ENCODE assay signal across 8 mouse cellular contexts in genomic region chr11:62538321-62539088, GRCm38 (mm10). TPM values are rescaled to one million over a fixed set of nuclear protein-coding genes. Genes with fewer than 3 reads are reported as not detected.
DNase-seq lines count a peak whose midpoint lies in the region; ATAC-seq and TF ChIP-seq lines count a peak whose summit lies in the region.

No protein-coding gene starts in this region.

- no peak for TF ChIP-seq CTCF in E14TG2a.4 (conservative IDR thresholded peaks at IDR 0.05; ENCODE audit: low read length)
- no peak for TF ChIP-seq CTCF in brain, embryonic 14.5 days (IDR thresholded peaks at IDR 0.05; ENCODE audit: borderline replicate concordance, extremely low read depth, insufficient read depth, insufficient read length)
- TF ChIP-seq CTCF in olfactory bulb, adult 2 months (IDR thresholded peaks at IDR 0.05; ENCODE audit: insufficient read depth, low read depth, low read length), result no peak

- WGBS in forebrain, embryonic 10.5 days, result under 1% methylated on average over 73 of the region's 73 CpGs
- 1% methylated on average over 71 of the region's 73 CpGs for WGBS in heart, embryonic 16.5 days
- WGBS in lung, embryonic 15.5 days, result under 1% methylated on average over 48 of the region's 73 CpGs
- WGBS in olfactory bulb, adult 2 months, result under 1% methylated on average over 70 of the region's 73 CpGs

- H3K4me1 ChIP-seq in E14TG2a.4 (replicated peaks; ENCODE audit: low read depth, low read length), result peaks cover 59% of the 10 kb centered on the region
- H3K4me1 ChIP-seq in forebrain, embryonic 10.5 days, result peaks cover 32% of the 10 kb centered on the region
- H3K4me1 ChIP-seq in heart, embryonic 16.5 days (ENCODE audit: control insufficient read depth, insufficient read depth, low read length), result peaks cover 3% of the 10 kb centered on the region; the same call in 1 of the 2 replicates
- peaks cover 6% of the 10 kb centered on the region for H3K4me1 ChIP-seq in lung, embryonic 15.5 days
- peaks cover 7% of the 10 kb centered on the region for H3K4me1 ChIP-seq in olfactory bulb, adult 2 months (ENCODE audit: control insufficient read depth, insufficient read depth, low read length)

- peak overlapping the region; percentile 89 for H3K9ac ChIP-seq in heart, embryonic 16.5 days (ENCODE audit: low read length)
- peak overlapping the region; percentile 68 for H3K9ac ChIP-seq in lung, embryonic 15.5 days

- peak overlapping the region; percentile 88 for H3K4me3 ChIP-seq in E14TG2a.4 (replicated peaks; ENCODE audit: low read length)
- H3K4me3 ChIP-seq in forebrain, embryonic 10.5 days, result peak overlapping the region; percentile 76
- peak overlapping the region; percentile 80 for H3K4me3 ChIP-seq in heart, embryonic 16.5 days (ENCODE audit: low read length)
- peak overlapping the region; percentile 75 for H3K4me3 ChIP-seq in lung, embryonic 15.5 days
- peak overlapping the region; percentile 74 for H3K4me3 ChIP-seq in olfactory bulb, adult 2 months (ENCODE audit: insufficient read depth, low read depth, low read length)

- H3K27me3 ChIP-seq in E14TG2a.4 (ENCODE audit: insufficient read depth, low read length), result no peaks in the 10 kb centered on the region
- peaks cover 35% of the 10 kb centered on the region for H3K27me3 ChIP-seq in forebrain, embryonic 10.5 days (ENCODE audit: poor library complexity, severe bottlenecking)
- no peaks in the 10 kb centered on the region for H3K27me3 ChIP-seq in heart, embryonic 16.5 days (ENCODE audit: control insufficient read depth, insufficient read depth, low read length)
- H3K27me3 ChIP-seq in lung, embryonic 15.5 days, result peaks cover 21% of the 10 kb centered on the region

- H3K36me3 ChIP-seq in E14TG2a.4 (ENCODE audit: insufficient read depth, low read length), result peaks cover 27% of the 10 kb centered on the region
- H3K36me3 ChIP-seq in forebrain, embryonic 10.5 days (replicated peaks), result peaks cover 25% of the 10 kb centered on the region
- H3K36me3 ChIP-seq in heart, embryonic 16.5 days (ENCODE audit: control insufficient read depth, insufficient read depth), result no peaks in the 10 kb centered on the region
- no peaks in the 10 kb centered on the region for H3K36me3 ChIP-seq in lung, embryonic 15.5 days

- peak; percentile 75 for DNase-seq in brain, embryonic 14.5 days (ENCODE audit: low read depth)
- DNase-seq in forebrain, embryonic 10.5 days (ENCODE audit: extremely low spot score, low spot score), result peak; percentile 69
- DNase-seq in kidney, postnatal 14 days, result peak; percentile 68
- DNase-seq in thymus, postnatal 0 days (ENCODE audit: low spot score), result peak; percentile 33

- H3K9me3 ChIP-seq in E14TG2a.4 (ENCODE audit: low read length), result no peaks in the 10 kb centered on the region
- H3K9me3 ChIP-seq in forebrain, embryonic 10.5 days, result no peaks in the 10 kb centered on the region
- H3K9me3 ChIP-seq in heart, embryonic 16.5 days (replicated peaks; ENCODE audit: control insufficient read depth, low read length), result no peaks in the 10 kb centered on the region
- no peaks in the 10 kb centered on the region for H3K9me3 ChIP-seq in lung, embryonic 15.5 days

- ATAC-seq in heart, embryonic 16.5 days (replicated peaks; ENCODE audit: extremely low read depth, insufficient read depth, low FRiP score), result peak; percentile 76
- ATAC-seq in lung, embryonic 15.5 days (ENCODE audit: borderline replicate concordance, extremely low read depth, low FRiP score, low TSS enrichment), result peak; percentile 84; the same call in 1 of the 2 replicates

- peak overlapping the region; percentile 94 for H3K27ac ChIP-seq in forebrain, embryonic 10.5 days
- H3K27ac ChIP-seq in heart, embryonic 16.5 days (ENCODE audit: low read length), result peak overlapping the region; percentile 64
- 0 out of 2 replicates have a peak overlapping the region, but pooled peaks have one; percentile 30 for H3K27ac ChIP-seq in lung, embryonic 15.5 days
- 0 out of 2 replicates have a peak overlapping the region, but pooled peaks have one; percentile 17 for H3K27ac ChIP-seq in olfactory bulb, adult 2 months (ENCODE audit: insufficient read depth, low read depth, low read length)

- no peak for TF ChIP-seq POLR2A in brain, embryonic 14.5 days (IDR thresholded peaks at IDR 0.05; ENCODE audit: borderline replicate concordance, extremely low read depth, insufficient read depth, insufficient read length, poor library complexity, severe bottlenecking)
- TF ChIP-seq POLR2A in olfactory bulb, adult 2 months (IDR thresholded peaks at IDR 0.05; ENCODE audit: insufficient read depth, low read depth, low read length), result no peak

- H3K4me2 ChIP-seq in heart, embryonic 16.5 days (ENCODE audit: low read depth, low read length), result peak overlapping the region; percentile 98
- H3K4me2 ChIP-seq in lung, embryonic 15.5 days, result peak overlapping the region; percentile 97

RNA-seq across cellular contexts. Expression of gene Cenpv, which starts 0.6 kb away (rescaled TPM):
- 112 and 180 TPM in 2 replicates for polyA plus RNA-seq in brain, embryonic 14.5 days (2012; rRNA removed)
- 35.6 and 38.6 TPM in 2 replicates for polyA plus RNA-seq in forebrain, embryonic 10.5 days (2016; fragmentation: Nextera tagmentation; extraction: Ambion mirVana)
- polyA plus RNA-seq in heart, embryonic 16.5 days (2015; fragmentation: Nextera tagmentation; extraction: Ambion mirVana), result 18.0 and 21.4 TPM in 2 replicates
- polyA plus RNA-seq in lung, embryonic 15.5 days (2015; fragmentation: Nextera tagmentation; extraction: Ambion mirVana), result 13.7 and 14.1 TPM in 2 replicates
- not detected in 2 replicates for polyA plus RNA-seq in olfactory bulb, adult 2 months (2012; ENCODE audit: insufficient read depth, insufficient read length, low replicate concordance, missing spikeins)
- 20.8 and 21.2 TPM in 2 replicates for polyA plus RNA-seq in thymus, postnatal 0 days (2015; fragmentation: Nextera tagmentation; extraction: Ambion mirVana)

RNA-seq across cellular contexts. Expression of gene Ubb, which starts 12.5 kb away (rescaled TPM):
- 4,191 and 5,062 TPM in 2 replicates for polyA plus RNA-seq in brain, embryonic 14.5 days (2012; rRNA removed)
- polyA plus RNA-seq in forebrain, embryonic 10.5 days (2016; fragmentation: Nextera tagmentation; extraction: Ambion mirVana), result 3,270 and 3,283 TPM in 2 replicates
- polyA plus RNA-seq in heart, embryonic 16.5 days (2015; fragmentation: Nextera tagmentation; extraction: Ambion mirVana), result 2,482 and 2,483 TPM in 2 replicates
- 3,157 and 3,186 TPM in 2 replicates for polyA plus RNA-seq in lung, embryonic 15.5 days (2015; fragmentation: Nextera tagmentation; extraction: Ambion mirVana)
- polyA plus RNA-seq in olfactory bulb, adult 2 months (2012; ENCODE audit: insufficient read depth, insufficient read length, low replicate concordance, missing spikeins), result 651 TPM in 1 of 2 replicates, not detected in the other
- 3,204 and 3,318 TPM in 2 replicates for polyA plus RNA-seq in thymus, postnatal 0 days (2015; fragmentation: Nextera tagmentation; extraction: Ambion mirVana)

RNA-seq across cellular contexts. Expression of gene Trpv2, which starts 35.8 kb away (rescaled TPM):
- 20.5 and 26.3 TPM in 2 replicates for polyA plus RNA-seq in brain, embryonic 14.5 days (2012; rRNA removed)
- 2.1 and 2.5 TPM in 2 replicates for polyA plus RNA-seq in forebrain, embryonic 10.5 days (2016; fragmentation: Nextera tagmentation; extraction: Ambion mirVana)
- polyA plus RNA-seq in heart, embryonic 16.5 days (2015; fragmentation: Nextera tagmentation; extraction: Ambion mirVana), result 6.1 and 6.8 TPM in 2 replicates
- 4.6 and 5.5 TPM in 2 replicates for polyA plus RNA-seq in lung, embryonic 15.5 days (2015; fragmentation: Nextera tagmentation; extraction: Ambion mirVana)
- polyA plus RNA-seq in olfactory bulb, adult 2 months (2012; ENCODE audit: insufficient read depth, insufficient read length, low replicate concordance, missing spikeins), result not detected in 2 replicates
- 48.1 and 51.6 TPM in 2 replicates for polyA plus RNA-seq in thymus, postnatal 0 days (2015; fragmentation: Nextera tagmentation; extraction: Ambion mirVana)

Comparison
In these comparisons a context has a peak if more than half of its experiments do, and no peak if none do; other contexts are left out.
1. Peak in every context shown above with its lines: DNase-seq, ATAC-seq, H3K4me3 ChIP-seq and H3K27ac ChIP-seq.
2. H3K27ac ChIP-seq: peak in every context shown above with its lines; median percentile 94 in forebrain, embryonic 10.5 days; 64 in heart, embryonic 16.5 days; 30 in lung, embryonic 15.5 days; 17 in olfactory bulb, adult 2 months.